Mouse (Mus musculus) MEL (cell line): Measurements from ENCODE around the gene Ccdc141.

Experiments used
- BHLHE40 ChIP-seq: IDR thresholded peaks from 2 replicates; pipeline ENCODE4 v1.6.1; 2012; ENCODE audit warnings: low read depth, mild to moderate bottlenecking, inconsistent platforms, low read length, improper control_type of control experiment, borderline replicate concordance
- CTCF ChIP-seq, 3 experiments: IDR thresholded peaks in 2 of 3; conservative IDR thresholded peaks in 1 of 3; 2 replicates each; pipeline ENCODE4 v1.5.1; 2011 to 2012; ENCODE audit warnings: low read length in 3 of 3, low read depth in 2 of 3, mild to moderate bottlenecking in 2 of 3, improper control_type of control experiment in 1 of 3, inconsistent platforms in 1 of 3, mixed read lengths in 1 of 3, moderate library complexity in 1 of 3; ENCODE audit not compliant: control insufficient read depth in 1 of 3, insufficient read depth in 1 of 3, poor library complexity in 1 of 3, severe bottlenecking in 1 of 3
- EP300 ChIP-seq, 2 experiments: IDR thresholded peaks; 2 replicates each; pipeline ENCODE4 v1.6.1; 2011; ENCODE audit warnings: improper control_type of control experiment in 2 of 2, low read length in 2 of 2, low read depth in 1 of 2, mild to moderate bottlenecking in 1 of 2
- MAZ ChIP-seq: IDR thresholded peaks from 2 replicates; pipeline ENCODE4 v1.6.1; 2012; ENCODE audit warnings: low read depth, mild to moderate bottlenecking, inconsistent platforms, low read length, improper control_type of control experiment
- POLR2A ChIP-seq, 2 experiments: IDR thresholded peaks; 2 replicates each; pipeline ENCODE4 v1.6.1; 2011 to 2012; ENCODE audit warnings: low read length in 2 of 2, mild to moderate bottlenecking in 2 of 2, control low read depth in 1 of 2, improper control_type of control experiment in 1 of 2, low read depth in 1 of 2, moderate library complexity in 1 of 2; ENCODE audit not compliant: control insufficient read depth in 1 of 2, insufficient read depth in 1 of 2, poor library complexity in 1 of 2
- POLR2AphosphoS2 ChIP-seq: IDR thresholded peaks from 2 replicates; pipeline ENCODE4 v1.6.1; 2011; ENCODE audit warnings: low read length, improper control_type of control experiment
- POLR2AphosphoS5 ChIP-seq: IDR thresholded peaks from 2 replicates; pipeline ENCODE4 v1.6.1; 2012; ENCODE audit warnings: low read depth, borderline replicate concordance, mild to moderate bottlenecking, inconsistent platforms, low read length, moderate library complexity, mixed read lengths
- TBP ChIP-seq: IDR thresholded peaks from 2 replicates; pipeline ENCODE4 v1.8.0; 2011; ENCODE audit warnings: low read depth, low read length, improper control_type of control experiment
- ZC3H11A ChIP-seq: IDR thresholded peaks from 2 replicates; pipeline ENCODE4 v1.6.1; 2012; ENCODE audit warnings: low read depth, mild to moderate bottlenecking, inconsistent platforms, low read length, improper control_type of control experiment
- ZNF384 ChIP-seq: IDR thresholded peaks from 2 replicates; pipeline ENCODE4 v1.6.1; 2012; ENCODE audit warnings: low read depth, mild to moderate bottlenecking, inconsistent platforms, low read length, improper control_type of control experiment

GRCm38 (mm10) chr2:77011981-77012380 lies 158.5 kb downstream of the Ccdc141 start:
- no peak for TF ChIP-seq POLR2AphosphoS2
- TF ChIP-seq POLR2A (IDR thresholded peaks at IDR 0.05; ENCODE audit: control insufficient read depth in 1 of 2, insufficient read depth in 1 of 2, low read depth in 1 of 2, low read length in 2 of 2, poor library complexity in 1 of 2): no peak
- no peak for TF ChIP-seq CTCF (IDR thresholded peaks at IDR 0.05 in 2 of 3, conservative IDR thresholded peaks at IDR 0.05 in 1 of 3; ENCODE audit: control insufficient read depth in 1 of 3, insufficient read depth in 1 of 3, low read depth in 2 of 3, low read length in 3 of 3, poor library complexity in 1 of 3, severe bottlenecking in 1 of 3)
- no peak for TF ChIP-seq ZC3H11A
- TF ChIP-seq ZNF384: no peak
- no peak for TF ChIP-seq MAZ
- TF ChIP-seq BHLHE40: no peak
- TF ChIP-seq POLR2AphosphoS5: no peak
- TF ChIP-seq EP300 (IDR thresholded peaks at IDR 0.05; ENCODE audit: low read depth in 1 of 2, low read length in 2 of 2): no peak
- TF ChIP-seq TBP: no peak
